ENCODE assay signal across 14 mouse cellular contexts in the genomic region with DNA sequence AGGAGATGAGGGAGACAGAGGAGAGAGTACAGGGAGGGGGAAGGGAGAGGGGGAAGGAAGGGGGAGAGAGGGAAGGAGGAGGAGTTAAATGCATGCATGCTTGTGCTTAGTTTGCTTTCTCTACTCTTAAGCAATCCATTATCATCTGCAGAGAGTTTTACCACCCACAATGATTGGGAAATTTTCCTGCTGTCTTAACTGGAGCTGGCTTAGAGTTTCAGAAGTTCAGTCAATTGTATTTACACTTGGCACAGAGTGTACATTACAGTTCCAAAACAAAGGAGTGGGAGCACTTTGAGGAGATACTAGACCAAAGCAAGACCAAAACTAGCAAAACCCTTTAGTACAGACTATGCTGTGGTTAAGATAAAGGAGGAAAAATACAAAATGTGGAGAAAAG.
"Had no signal": no experiment of that assay in that cellular context is flagged by ENCODE, and none has a peak within 500 bp of the region (broad histone marks: within the 10 kb centered on the region; RNA-seq: fewer than 3 reads in every experiment).

No protein-coding gene starts in this region.

- ATAC-seq: intestine, embryonic 16.5 days had no signal

- H3K27ac ChIP-seq: left cerebral cortex, adult 2 months; liver, embryonic 14.5 days had no signal

- H3K9ac ChIP-seq: liver, embryonic 14.5 days had no signal

- H3K4me2 ChIP-seq: liver, embryonic 11.5 days; midbrain, embryonic 11.5 days had no signal

- DNase-seq: kidney, adult 18-20 months; kidney, adult 9 months; kidney, postnatal 14 days; kidney, postnatal 4 days; lung, adult 18-20 months; lung, postnatal 36 days; midbrain, embryonic 14.5 days; thymus, adult 18-20 months; thymus, postnatal 36 days had no signal

- H3K4me3 ChIP-seq: left cerebral cortex, adult 2 months had no signal
